In genomic region chr8:102785592-102786416, GRCm38 (mm10) we compare ENCODE assay signal across 8 mouse cellular contexts. TPM values are rescaled to one million over a fixed set of nuclear protein-coding genes. Genes with fewer than 3 reads are reported as not detected.
DNase-seq lines count a peak whose midpoint lies in the region; ATAC-seq and TF ChIP-seq lines count a peak whose summit lies in the region.
"Had no signal": no experiment of that assay in that cellular context is flagged by ENCODE, and none has a peak within 500 bp of the region (broad histone marks: within the 10 kb centered on the region; RNA-seq: fewer than 3 reads in every experiment).

Gene Cdh11, minus strand, starts transcription at chr8:102785642.

- H3K36me3 ChIP-seq in testis, adult 2 months (ENCODE audit: control insufficient read depth, insufficient read depth, low read length) = no peaks in the 10 kb centered on the region
- H3K36me3 ChIP-seq in forebrain, embryonic 11.5 days (ENCODE audit: control insufficient read depth, insufficient read depth, low read length) = no peaks in the 10 kb centered on the region
- no peaks in the 10 kb centered on the region for H3K36me3 ChIP-seq in intestine, embryonic 16.5 days (ENCODE audit: control insufficient read depth, insufficient read depth, low read length)
- H3K36me3 ChIP-seq in midbrain, embryonic 10.5 days = no peaks in the 10 kb centered on the region

- peak within 1 kb of the TSS; percentile 89 for H3K9ac ChIP-seq in forebrain, embryonic 11.5 days (ENCODE audit: low read length)
- H3K9ac ChIP-seq in intestine, embryonic 16.5 days (ENCODE audit: low read depth, low read length) = peak within 1 kb of the TSS; percentile 86

- H3K9me3 ChIP-seq in forebrain, embryonic 11.5 days (ENCODE audit: control insufficient read depth, low read length) = no peaks in the 10 kb centered on the region
- no peaks in the 10 kb centered on the region for H3K9me3 ChIP-seq in intestine, embryonic 16.5 days (ENCODE audit: control insufficient read depth, low read length)
- no peaks in the 10 kb centered on the region for H3K9me3 ChIP-seq in midbrain, embryonic 10.5 days (replicated peaks)

- peak within 1 kb of the TSS; percentile 74 for H3K4me3 ChIP-seq in testis, adult 2 months (ENCODE audit: control insufficient read depth, low read depth, low read length)
- H3K4me3 ChIP-seq in forebrain, embryonic 11.5 days (ENCODE audit: low read depth, low read length) = peak within 1 kb of the TSS; percentile 68
- H3K4me3 ChIP-seq in intestine, embryonic 16.5 days (ENCODE audit: low read length) = peak within 1 kb of the TSS; percentile 71
- peak within 1 kb of the TSS; percentile 79 for H3K4me3 ChIP-seq in midbrain, embryonic 10.5 days
- H3K4me3 ChIP-seq: erythroblast, embryonic 14.5 days had no signal

- H3K27me3 ChIP-seq in testis, adult 2 months (ENCODE audit: control insufficient read depth, insufficient read depth, low read length) = peaks cover 9% of the 10 kb centered on the region; the same call in 1 of the 2 replicates
- peaks cover 3% of the 10 kb centered on the region for H3K27me3 ChIP-seq in forebrain, embryonic 11.5 days (ENCODE audit: control insufficient read depth, insufficient read depth, low read length)
- peaks cover 23% of the 10 kb centered on the region for H3K27me3 ChIP-seq in intestine, embryonic 16.5 days (replicated peaks; ENCODE audit: control insufficient read depth, insufficient read depth, low read length)
- peaks cover 65% of the 10 kb centered on the region for H3K27me3 ChIP-seq in midbrain, embryonic 10.5 days (ENCODE audit: low read depth, poor library complexity, severe bottlenecking)

- H3K27ac ChIP-seq in testis, adult 2 months (ENCODE audit: control insufficient read depth, insufficient read depth, low read depth, low read length) = no peak within 1 kb of the TSS
- peak within 1 kb of the TSS; percentile 80 for H3K27ac ChIP-seq in forebrain, embryonic 11.5 days (ENCODE audit: low read depth, low read length)
- peak within 1 kb of the TSS; percentile 94 for H3K27ac ChIP-seq in intestine, embryonic 16.5 days (ENCODE audit: low read length)
- peak within 1 kb of the TSS; percentile 92 for H3K27ac ChIP-seq in midbrain, embryonic 10.5 days (replicated peaks)

- no peak for TF ChIP-seq POLR2A in testis, adult 2 months (IDR thresholded peaks at IDR 0.05; ENCODE audit: control insufficient read depth, low read depth, low read length)

- TF ChIP-seq CTCF in testis, adult 2 months (IDR thresholded peaks at IDR 0.05; ENCODE audit: control insufficient read depth, insufficient read depth, insufficient replicate concordance, low read depth, low read length) = no peak

- ATAC-seq in forebrain, embryonic 11.5 days (replicated peaks; ENCODE audit: low FRiP score) = 0 out of 2 replicates have a peak, but pooled peaks have one; percentile 1
- ATAC-seq in intestine, embryonic 16.5 days = 0 out of 2 replicates have a peak, but pooled peaks have one; percentile 1

- 1% methylated on average over 23 of the region's 23 CpGs for WGBS in forebrain, embryonic 11.5 days
- 3% methylated on average over 23 of the region's 23 CpGs for WGBS in intestine, embryonic 16.5 days
- WGBS in midbrain, embryonic 10.5 days = under 1% methylated on average over 23 of the region's 23 CpGs

- H3K4me2 ChIP-seq in forebrain, embryonic 11.5 days (ENCODE audit: low read depth, low read length, severe bottlenecking) = peak within 1 kb of the TSS; percentile 78
- peak within 1 kb of the TSS; percentile 73 for H3K4me2 ChIP-seq in intestine, embryonic 16.5 days (ENCODE audit: low read depth, low read length)

- no peak for DNase-seq in testis, postnatal 14 days (ENCODE audit: low spot score)
- peak; percentile 62 for DNase-seq in forebrain, embryonic 11.5 days (ENCODE audit: low spot score)
- DNase-seq in midbrain, embryonic 10.5 days (ENCODE audit: low spot score) = peak; percentile 59
- DNase-seq in cerebellum, postnatal 36 days = no peak
- no peak for DNase-seq in spleen, postnatal 4 days (ENCODE audit: low spot score in 2 of 2)

- peaks cover 14% of the 10 kb centered on the region for H3K4me1 ChIP-seq in testis, adult 2 months (ENCODE audit: control insufficient read depth, insufficient read depth, low read length)
- 0 out of 2 replicates have a peak, but pooled peaks cover 4% of the 10 kb centered on the region for H3K4me1 ChIP-seq in forebrain, embryonic 11.5 days (replicated peaks; ENCODE audit: control insufficient read depth, insufficient read depth, low read length)
- no peaks in the 10 kb centered on the region; the same call in 1 of the 2 replicates for H3K4me1 ChIP-seq in intestine, embryonic 16.5 days (ENCODE audit: control insufficient read depth, insufficient read depth, low read length)
- peaks cover 38% of the 10 kb centered on the region for H3K4me1 ChIP-seq in midbrain, embryonic 10.5 days

RNA-seq across cellular contexts. Expression of gene Cdh11, which starts in this region (rescaled TPM):
- 0.93 and 1.6 TPM in 2 replicates for polyA plus RNA-seq in testis, adult 2 months (2012; rRNA removed)
- 74.5 and 83.7 TPM in 2 replicates for polyA plus RNA-seq in forebrain, embryonic 11.5 days (2014; fragmentation: Nextera tagmentation; extraction: Ambion mirVana)
- polyA plus RNA-seq in intestine, embryonic 16.5 days (2015; fragmentation: Nextera tagmentation; extraction: Ambion mirVana) = 53.6 and 55.8 TPM in 2 replicates
- 55.2 and 59.2 TPM in 2 replicates for polyA plus RNA-seq in midbrain, embryonic 10.5 days (2016; fragmentation: Nextera tagmentation; extraction: Ambion mirVana)
- polyA plus RNA-seq: erythroblast, embryonic 14.5 days had no signal

Comparison
In these comparisons a context has a peak if more than half of its experiments do, and no peak if none do; other contexts are left out.
1. RNA of gene Cdh11 (polyA plus RNA-seq): 74.5 to 83.7 TPM in forebrain, embryonic 11.5 days, 53.6 to 55.8 TPM in intestine, embryonic 16.5 days and 55.2 to 59.2 TPM in midbrain, embryonic 10.5 days; 0.93 to 1.6 TPM in testis, adult 2 months; every median in the first group is over 10 times any median in the second.
2. DNase-seq: peak in forebrain, embryonic 11.5 days (single experiment) and midbrain, embryonic 10.5 days (single experiment); none in testis, postnatal 14 days (single experiment), cerebellum, postnatal 36 days (0 of 2) and spleen, postnatal 4 days (0 of 2).
3. Peak in every context shown above with its lines, with median percentiles within 50 percentile points of each other: H3K4me3 ChIP-seq.